Mouse (Mus musculus) mouse trophoblast stem cell (cell line): ENCODE measurements at regions not wholly inside any gene's neighbourhood (a gene's known extent, or its start where the extent isn't known, plus 50 kb on each side); places are given as distances from the start of the nearest gene placed in this dataset.

Source experiments
- in situ Hi-C, 2 experiments: fragments of 300-500 bp; cut with MseI, MboI; formaldehyde crosslinking; loops; 2 replicates in 1 of 2; 3 replicates in 1 of 2; pipeline ENCODE4 v1.15.1; 2025

- in situ Hi-C loops: no loop called here
Measured at GRCm38 (mm10) chr3:132237344-132237743, 152.3 kb downstream of the Dkk2 start.

GRCm38 (mm10) chr3:132257834-132258233 lies 172.7 kb downstream of the Dkk2 start:
- in situ Hi-C loops: no loop called here

GRCm38 (mm10) chr3:132269641-132270040 lies 184.5 kb downstream of the Dkk2 start:
- in situ Hi-C loops: no loop called here

GRCm38 (mm10) chr3:132274786-132275185 lies 189.7 kb downstream of the Dkk2 start:
- in situ Hi-C loops: no loop called here

GRCm38 (mm10) chr3:132277771-132278170 lies 192.7 kb downstream of the Dkk2 start:
- in situ Hi-C loops: no loop called here

GRCm38 (mm10) chr3:132287714-132288113 lies 202.6 kb downstream of the Dkk2 start:
- in situ Hi-C loops: no loop called here

- in situ Hi-C loops: no loop called here
Measured at GRCm38 (mm10) chr3:132326961-132327360, 241.9 kb downstream of the Dkk2 start.

- in situ Hi-C loops: no loop called here
Measured at GRCm38 (mm10) chr3:132343625-132344024, 258.5 kb downstream of the Dkk2 start.

- in situ Hi-C loops: no loop called here
Measured at GRCm38 (mm10) chr3:132345856-132346255, 260.8 kb downstream of the Dkk2 start.

- in situ Hi-C loops: no loop called here
Measured at GRCm38 (mm10) chr3:132349602-132350001, 264.5 kb downstream of the Dkk2 start.

- in situ Hi-C loops: no loop called here
Measured at GRCm38 (mm10) chr3:132353204-132353603, 268.1 kb downstream of the Dkk2 start.

GRCm38 (mm10) chr3:132359596-132359995 lies 270.0 kb upstream of the Gimd1 start:
- in situ Hi-C loops: no loop called here

- in situ Hi-C loops: no loop called here
Measured at GRCm38 (mm10) chr3:132375579-132375978, 254.0 kb upstream of the Gimd1 start.

GRCm38 (mm10) chr3:132417742-132418141 lies 211.9 kb upstream of the Gimd1 start:
- in situ Hi-C loops: no loop called here

GRCm38 (mm10) chr3:132425819-132426671 lies 203.6 kb upstream of the Gimd1 start:
- in situ Hi-C loops: no loop called here

- in situ Hi-C loops: no loop called here
Measured at GRCm38 (mm10) chr3:132427244-132427643, 202.4 kb upstream of the Gimd1 start.

- in situ Hi-C loops: no loop called here
Measured at GRCm38 (mm10) chr3:132428148-132428547, 201.5 kb upstream of the Gimd1 start.

GRCm38 (mm10) chr3:132431805-132432204 lies 197.8 kb upstream of the Gimd1 start:
- in situ Hi-C loops: no loop called here

GRCm38 (mm10) chr3:132441226-132441625 lies 188.4 kb upstream of the Gimd1 start:
- in situ Hi-C loops: no loop called here

- in situ Hi-C loops: no loop called here
Measured at GRCm38 (mm10) chr3:132453927-132454326, 175.7 kb upstream of the Gimd1 start.

- in situ Hi-C loops: no loop called here
Measured at GRCm38 (mm10) chr3:132462348-132462959, 167.2 kb upstream of the Gimd1 start.

GRCm38 (mm10) chr3:132471070-132471469 lies 158.6 kb upstream of the Gimd1 start:
- in situ Hi-C loops: no loop called here

GRCm38 (mm10) chr3:132477768-132478167 lies 151.9 kb upstream of the Gimd1 start:
- in situ Hi-C loops: no loop called here
